21 mouse cellular contexts compared by ENCODE assay signal in genomic region chr8:35185165-35185564, GRCm38 (mm10).
A peak's percentile ranks its signal among the peaks of the same experiment; 100 is the strongest.
DNase-seq lines count a peak whose midpoint lies in the region; ATAC-seq and TF ChIP-seq lines count a peak whose summit lies in the region.
"Had no signal": no experiment of that assay in that cellular context is flagged by ENCODE, and none has a peak within 500 bp of the region (broad histone marks: within the 10 kb centered on the region; RNA-seq: fewer than 3 reads in every experiment).

No protein-coding gene starts in this region.

- no peaks in the 10 kb centered on the region for H3K4me1 ChIP-seq in lung, embryonic 14.5 days (ENCODE audit: insufficient read depth)
- no peaks in the 10 kb centered on the region for H3K4me1 ChIP-seq in lung, adult 2 months (ENCODE audit: control insufficient read depth, insufficient read depth, low read length)
- peaks cover 3% of the 10 kb centered on the region; the same call in 1 of the 2 replicates for H3K4me1 ChIP-seq in embryonic facial prominence, embryonic 13.5 days
- no peaks in the 10 kb centered on the region for H3K4me1 ChIP-seq in liver, embryonic 12.5 days
- H3K4me1 ChIP-seq: forebrain, embryonic 12.5 days; hindbrain, embryonic 13.5 days; intestine, embryonic 15.5 days had no signal

- TF ChIP-seq POLR2A in lung, adult 2 months (IDR thresholded peaks at IDR 0.05; ENCODE audit: borderline replicate concordance, extremely low read depth, low read depth, low read length): no peak

- H3K9ac ChIP-seq in lung, embryonic 14.5 days: no peak overlapping the region
- H3K9ac ChIP-seq in embryonic facial prominence, embryonic 13.5 days: no peak overlapping the region
- no peak overlapping the region for H3K9ac ChIP-seq in liver, embryonic 12.5 days
- H3K9ac ChIP-seq: forebrain, embryonic 12.5 days; hindbrain, embryonic 13.5 days; intestine, embryonic 15.5 days had no signal

- H3K4me2 ChIP-seq in lung, embryonic 14.5 days: 0 out of 2 replicates have a peak overlapping the region, but pooled peaks have one; percentile 10
- peak overlapping the region; percentile 12 for H3K4me2 ChIP-seq in embryonic facial prominence, embryonic 13.5 days
- no peak overlapping the region for H3K4me2 ChIP-seq in liver, embryonic 12.5 days
- H3K4me2 ChIP-seq: forebrain, embryonic 12.5 days; hindbrain, embryonic 13.5 days; intestine, embryonic 15.5 days had no signal

- peak; percentile 26 for DNase-seq in lung, embryonic 14.5 days
- no peak for DNase-seq in lung, adult 2 months
- peak; percentile 6 for DNase-seq in lung, postnatal 14 days
- DNase-seq in lung, postnatal 25 days (ENCODE audit: low spot score): no peak
- DNase-seq in left cerebral cortex, adult 8-10 months (ENCODE audit: low spot score in 2 of 2): no peak
- DNase-seq: adrenal gland, adult 8-10 months; cerebellum, adult 11 months; cerebellum, adult 8-10 months; cerebellum, postnatal 14 days; gastrocnemius, postnatal 14 days; heart, postnatal 10 days; heart, postnatal 4 days had no signal

- peak overlapping the region; percentile 13; the same call in 1 of the 2 replicates for H3K27ac ChIP-seq in lung, embryonic 14.5 days (ENCODE audit: low read depth)
- H3K27ac ChIP-seq in embryonic facial prominence, embryonic 13.5 days: peak overlapping the region; percentile 9
- H3K27ac ChIP-seq in liver, embryonic 12.5 days: no peak overlapping the region
- H3K27ac ChIP-seq: forebrain, embryonic 12.5 days; heart, embryonic 10.5 days; hindbrain, embryonic 13.5 days; intestine, embryonic 15.5 days had no signal

- H3K9me3 ChIP-seq in lung, embryonic 14.5 days (ENCODE audit: low read depth, low read length): no peaks in the 10 kb centered on the region
- peaks cover 3% of the 10 kb centered on the region; the same call in 1 of the 2 replicates for H3K9me3 ChIP-seq in embryonic facial prominence, embryonic 13.5 days
- H3K9me3 ChIP-seq in liver, embryonic 12.5 days (replicated peaks): no peaks in the 10 kb centered on the region
- H3K9me3 ChIP-seq: forebrain, embryonic 12.5 days; heart, embryonic 10.5 days; hindbrain, embryonic 13.5 days; intestine, embryonic 15.5 days had no signal

- H3K36me3 ChIP-seq in lung, embryonic 14.5 days (ENCODE audit: insufficient read depth): no peaks in the 10 kb centered on the region
- H3K36me3 ChIP-seq in embryonic facial prominence, embryonic 13.5 days: no peaks in the 10 kb centered on the region
- no peaks in the 10 kb centered on the region for H3K36me3 ChIP-seq in liver, embryonic 12.5 days
- H3K36me3 ChIP-seq: forebrain, embryonic 12.5 days; heart, embryonic 10.5 days; hindbrain, embryonic 13.5 days; intestine, embryonic 15.5 days had no signal

- TF ChIP-seq CTCF in lung, embryonic 14.5 days (IDR thresholded peaks at IDR 0.05; ENCODE audit: low read depth): no peak
- TF ChIP-seq CTCF in lung, adult 2 months (IDR thresholded peaks at IDR 0.05; ENCODE audit: insufficient read depth, low read length): no peak

- WGBS in lung, embryonic 14.5 days: 51% methylated on average over 10 of the region's 10 CpGs
- 31% methylated on average over 10 of the region's 10 CpGs for WGBS in lung, adult 2 months
- 39% methylated on average over 10 of the region's 10 CpGs for WGBS in embryonic facial prominence, embryonic 13.5 days
- 32% methylated on average over 10 of the region's 10 CpGs for WGBS in liver, embryonic 12.5 days (ENCODE audit: insufficient replicate concordance)

- H3K4me3 ChIP-seq in lung, embryonic 14.5 days (ENCODE audit: low read depth, low read length): no peak overlapping the region
- no peak overlapping the region for H3K4me3 ChIP-seq in lung, adult 2 months (replicated peaks; ENCODE audit: extremely low read depth, low read depth, low read length)
- H3K4me3 ChIP-seq in embryonic facial prominence, embryonic 13.5 days: no peak overlapping the region
- no peak overlapping the region for H3K4me3 ChIP-seq in liver, embryonic 12.5 days
- H3K4me3 ChIP-seq: forebrain, embryonic 12.5 days; heart, embryonic 10.5 days; hindbrain, embryonic 13.5 days; intestine, embryonic 15.5 days had no signal

- ATAC-seq in lung, embryonic 14.5 days (ENCODE audit: insufficient read depth): no peak
- no peak for ATAC-seq in embryonic facial prominence, embryonic 13.5 days (ENCODE audit: insufficient number of reproducible peaks, insufficient read depth, low FRiP score, low TSS enrichment, low read depth)
- ATAC-seq in megakaryocyte progenitor cell, adult 5-6 weeks (replicated peaks; ENCODE audit: poor library complexity): peak; percentile 29; the same call in 1 of the 2 replicates
- ATAC-seq in liver, embryonic 12.5 days: no peak
- ATAC-seq: forebrain, embryonic 16.5 days; intestine, embryonic 15.5 days had no signal

- no peaks in the 10 kb centered on the region for H3K27me3 ChIP-seq in lung, embryonic 14.5 days (ENCODE audit: insufficient read depth, low read length)
- H3K27me3 ChIP-seq in embryonic facial prominence, embryonic 13.5 days: no peaks in the 10 kb centered on the region
- H3K27me3 ChIP-seq in liver, embryonic 12.5 days (replicated peaks): no peaks in the 10 kb centered on the region
- H3K27me3 ChIP-seq: CH12.LX; forebrain, embryonic 12.5 days; hindbrain, embryonic 13.5 days; intestine, embryonic 15.5 days had no signal

Comparison
In these comparisons a context has a peak if more than half of its experiments do, and no peak if none do; other contexts are left out.
1. DNase-seq: peak in lung, embryonic 14.5 days (single experiment) and lung, postnatal 14 days (single experiment); none in lung, adult 2 months (single experiment), lung, postnatal 25 days (single experiment) and left cerebral cortex, adult 8-10 months (0 of 2).